Mouse (Mus musculus): Measurements from ENCODE around the gene Rpl7l1. TPM values are rescaled to one million over a fixed set of nuclear protein-coding genes. Genes with fewer than 3 reads are reported as not detected.

Rpl7l1 gene
- total RNA-seq (2014; rRNA removed; ENCODE audit: low replicate concordance) (34.6 and 44.3 TPM in 2 replicates), polyA plus RNA-seq (2015; fragmentation: Nextera tagmentation; extraction: Ambion mirVana) (72.9 and 77.7 TPM in 2 replicates)

DNA sequence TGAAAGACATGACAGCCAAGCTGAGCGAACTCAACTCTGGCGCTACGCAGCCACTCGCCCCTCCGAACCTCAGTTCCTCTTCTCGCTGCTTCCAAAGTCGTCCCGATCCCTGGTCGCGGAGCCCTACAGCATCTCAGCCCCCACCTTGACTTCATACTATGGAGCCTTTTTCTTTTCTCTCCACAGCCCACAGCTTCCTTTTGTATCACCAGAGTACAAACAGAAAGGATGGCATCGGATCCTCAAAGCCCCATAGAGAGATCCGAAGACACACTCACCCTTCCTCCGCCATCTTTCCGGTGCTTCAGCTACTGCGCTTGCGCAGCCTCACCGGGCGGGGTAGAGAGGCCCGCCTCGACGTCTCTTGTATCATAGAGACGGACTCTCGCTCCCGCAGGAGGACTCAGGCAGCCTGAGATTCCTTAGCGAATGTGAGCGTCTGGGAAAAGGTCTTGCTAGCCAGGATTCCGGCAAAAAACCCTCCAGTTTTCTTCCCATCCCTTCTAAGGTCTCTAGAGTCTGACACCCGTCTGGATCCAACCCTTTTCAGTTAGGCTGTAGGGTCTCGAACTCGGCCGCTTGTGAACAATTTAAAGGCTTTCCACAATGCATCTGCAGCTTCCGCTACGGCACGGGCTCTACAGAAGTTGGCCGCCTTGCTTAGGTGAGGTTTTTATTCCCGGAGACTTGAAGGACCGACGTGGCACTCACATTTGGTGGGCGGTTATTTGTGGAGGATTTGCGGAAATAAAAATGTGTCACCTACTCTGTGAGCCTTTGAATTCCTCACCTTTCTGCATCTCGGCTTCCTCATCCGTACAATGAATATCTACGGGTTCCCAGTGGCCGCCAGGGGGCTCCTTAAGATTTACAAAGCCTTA is at the start of gene Rpl7l1:
Rpl7l1 (minus strand) TSS at position 332 of the 881 bp plus-strand sequence.
- 0 out of 2 replicates have a peak, but pooled peaks cover 9% of the 10 kb centered on the region for H3K4me1 ChIP-seq (ENCODE audit: control insufficient read depth, insufficient read depth)
- H3K4me3 ChIP-seq (ENCODE audit: low read depth, low read length), result peak within 1 kb of the TSS; percentile 70
- peak within 1 kb of the TSS; percentile 78 for H3K27ac ChIP-seq (ENCODE audit: low read depth)
- ATAC-seq (ENCODE audit: insufficient read depth, low read depth), result peak; percentile 97
- DNase-seq (ENCODE audit: low spot score), result peak; percentile 93
- H3K4me2 ChIP-seq (ENCODE audit: low read depth, low read length), result peak within 1 kb of the TSS; percentile 81
- no peak for TF ChIP-seq EP300 (IDR thresholded peaks at IDR 0.05; ENCODE audit: low read depth)
- TF ChIP-seq CTCF (IDR thresholded peaks at IDR 0.05; ENCODE audit: low read depth), result peak; percentile 53
- peaks cover 33% of the 10 kb centered on the region for H3K36me3 ChIP-seq (replicated peaks; ENCODE audit: control insufficient read depth, insufficient read depth, low read length)
- no peaks in the 10 kb centered on the region for H3K27me3 ChIP-seq (ENCODE audit: control insufficient read depth, insufficient read depth, low read length)
- H3K9me3 ChIP-seq (replicated peaks; ENCODE audit: control insufficient read depth, low read length), result no peaks in the 10 kb centered on the region
- peak within 1 kb of the TSS; percentile 79 for H3K9ac ChIP-seq (replicated peaks; ENCODE audit: low read depth, low read length)
- under 1% methylated on average over 44 of the region's 44 CpGs for WGBS

DNA sequence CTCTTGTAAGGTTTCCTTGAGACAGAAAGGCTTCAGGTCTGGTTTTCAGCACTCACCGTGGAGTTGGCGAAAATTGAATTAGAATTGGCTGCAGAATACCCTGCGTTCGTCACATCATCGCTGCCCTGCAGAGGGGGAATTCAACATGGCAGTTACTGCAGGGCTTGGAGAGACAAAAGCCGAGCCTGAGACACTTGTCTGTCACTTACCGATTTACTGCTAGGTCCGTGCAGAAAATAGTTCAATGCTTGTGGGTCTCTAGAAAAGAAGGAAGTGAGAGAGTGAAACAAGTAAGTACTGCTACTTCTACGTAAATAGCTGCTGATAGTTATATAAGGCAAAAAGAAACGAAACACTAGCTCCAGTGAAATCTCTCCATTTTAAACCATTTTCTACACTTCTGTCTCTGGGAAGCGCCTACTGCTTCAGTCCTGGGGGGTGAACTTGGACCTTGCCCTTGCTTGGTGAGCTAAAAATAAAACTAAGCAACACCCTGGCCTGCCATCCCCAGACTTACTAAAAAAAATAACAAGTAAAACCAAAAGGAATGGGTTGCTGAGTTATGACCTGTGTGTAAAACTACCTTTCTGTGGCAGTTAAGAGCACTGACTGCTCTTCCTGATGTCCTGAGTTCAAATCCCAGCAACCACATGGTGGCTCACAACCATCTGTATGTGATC is 47.5 kb upstream of the Rpl7l1 start:
- TF ChIP-seq EP300 (IDR thresholded peaks at IDR 0.05; ENCODE audit: low read depth) (no peak), CTCF (IDR thresholded peaks at IDR 0.05; ENCODE audit: low read depth) (no peak)
- H3K27ac ChIP-seq (ENCODE audit: low read depth), result peak overlapping the region; percentile 46; the same call in 1 of the 2 replicates
- ATAC-seq (ENCODE audit: insufficient read depth, low read depth), result no peak
- no peak for DNase-seq (ENCODE audit: low spot score)
- no peak overlapping the region for H3K4me2 ChIP-seq (ENCODE audit: low read depth, low read length)
- no peak overlapping the region for H3K9ac ChIP-seq (replicated peaks; ENCODE audit: low read depth, low read length)
- H3K36me3 ChIP-seq (replicated peaks; ENCODE audit: control insufficient read depth, insufficient read depth, low read length), result peaks cover 29% of the 10 kb centered on the region
- no peaks in the 10 kb centered on the region for H3K9me3 ChIP-seq (replicated peaks; ENCODE audit: control insufficient read depth, low read length)
- H3K4me3 ChIP-seq (ENCODE audit: low read depth, low read length), result no peak overlapping the region
- WGBS, result 77% methylated on average over 11 of the region's 11 CpGs
- H3K27me3 ChIP-seq (ENCODE audit: control insufficient read depth, insufficient read depth, low read length), result no peaks in the 10 kb centered on the region
- H3K4me1 ChIP-seq (ENCODE audit: control insufficient read depth, insufficient read depth), result 0 out of 2 replicates have a peak, but pooled peaks cover 14% of the 10 kb centered on the region

DNA sequence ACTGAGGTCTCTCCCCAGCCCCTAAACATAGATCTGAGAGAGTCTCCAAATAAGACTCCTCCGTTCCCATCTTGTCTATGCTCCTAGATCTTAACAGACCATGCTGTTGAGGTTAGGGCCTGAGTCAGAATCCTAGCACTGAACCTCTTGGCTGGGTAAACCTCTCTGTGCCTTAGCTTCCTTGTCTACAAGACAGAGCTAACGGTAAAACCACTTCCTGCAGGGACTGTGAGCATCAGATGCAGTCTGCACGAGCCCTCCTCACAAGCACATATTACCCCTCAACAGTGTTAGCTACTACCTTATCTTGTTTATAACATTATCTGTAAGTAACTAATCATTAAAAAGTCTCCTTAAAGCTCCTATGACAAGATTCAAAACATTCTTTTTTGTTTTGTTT is 46.5 kb upstream of the Rpl7l1 start:
- H3K4me3 ChIP-seq (ENCODE audit: low read depth, low read length), result no peak overlapping the region
- no peak overlapping the region for H3K4me2 ChIP-seq (ENCODE audit: low read depth, low read length)
- no peak for TF ChIP-seq EP300 (IDR thresholded peaks at IDR 0.05; ENCODE audit: low read depth)
- no peak for TF ChIP-seq CTCF (IDR thresholded peaks at IDR 0.05; ENCODE audit: low read depth)
- 0 out of 2 replicates have a peak, but pooled peaks cover 14% of the 10 kb centered on the region for H3K4me1 ChIP-seq (ENCODE audit: control insufficient read depth, insufficient read depth)
- no peaks in the 10 kb centered on the region for H3K27me3 ChIP-seq (ENCODE audit: control insufficient read depth, insufficient read depth, low read length)
- H3K36me3 ChIP-seq (replicated peaks; ENCODE audit: control insufficient read depth, insufficient read depth, low read length), result peaks cover 40% of the 10 kb centered on the region
- no peak for ATAC-seq (ENCODE audit: insufficient read depth, low read depth)
- H3K9me3 ChIP-seq (replicated peaks; ENCODE audit: control insufficient read depth, low read length), result no peaks in the 10 kb centered on the region
- H3K9ac ChIP-seq (replicated peaks; ENCODE audit: low read depth, low read length), result no peak overlapping the region
- no peak overlapping the region for H3K27ac ChIP-seq (ENCODE audit: low read depth)
- no peak for DNase-seq (ENCODE audit: low spot score)
- WGBS, result 73% methylated on average over 3 of the region's 3 CpGs

DNA sequence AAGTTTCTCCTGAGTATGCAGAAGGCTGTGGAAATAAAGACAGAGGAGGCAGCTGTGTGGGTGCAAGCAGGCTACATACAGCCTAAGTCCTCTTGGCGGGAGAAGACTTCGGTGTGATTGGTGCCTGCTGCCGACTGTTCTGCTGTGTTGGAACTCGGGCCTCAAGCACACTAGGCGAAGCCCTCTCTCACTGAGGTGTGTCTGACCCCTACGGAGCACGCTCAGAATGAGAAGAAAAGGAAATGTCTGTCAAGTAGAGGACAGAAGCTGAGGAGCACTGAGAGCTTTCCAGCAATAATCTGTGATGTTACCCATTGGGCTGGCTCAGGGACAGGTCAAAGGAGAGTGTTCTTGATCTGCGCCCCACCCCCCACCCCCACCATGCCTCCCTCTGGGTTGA is 40.6 kb upstream of the Rpl7l1 start:
- H3K4me2 ChIP-seq (ENCODE audit: low read depth, low read length), result no peak overlapping the region
- no peak for ATAC-seq (ENCODE audit: insufficient read depth, low read depth)
- peaks cover 57% of the 10 kb centered on the region for H3K36me3 ChIP-seq (replicated peaks; ENCODE audit: control insufficient read depth, insufficient read depth, low read length)
- no peak overlapping the region for H3K9ac ChIP-seq (replicated peaks; ENCODE audit: low read depth, low read length)
- no peak for DNase-seq (ENCODE audit: low spot score)
- no peak overlapping the region for H3K27ac ChIP-seq (ENCODE audit: low read depth)
- no peaks in the 10 kb centered on the region for H3K9me3 ChIP-seq (replicated peaks; ENCODE audit: control insufficient read depth, low read length)
- no peaks in the 10 kb centered on the region for H3K4me1 ChIP-seq (ENCODE audit: control insufficient read depth, insufficient read depth)
- TF ChIP-seq CTCF (IDR thresholded peaks at IDR 0.05; ENCODE audit: low read depth), result no peak
- no peak for TF ChIP-seq EP300 (IDR thresholded peaks at IDR 0.05; ENCODE audit: low read depth)
- H3K27me3 ChIP-seq (ENCODE audit: control insufficient read depth, insufficient read depth, low read length), result no peaks in the 10 kb centered on the region
- no peak overlapping the region for H3K4me3 ChIP-seq (ENCODE audit: low read depth, low read length)
- WGBS, result 96% methylated on average over 8 of the region's 8 CpGs

DNA sequence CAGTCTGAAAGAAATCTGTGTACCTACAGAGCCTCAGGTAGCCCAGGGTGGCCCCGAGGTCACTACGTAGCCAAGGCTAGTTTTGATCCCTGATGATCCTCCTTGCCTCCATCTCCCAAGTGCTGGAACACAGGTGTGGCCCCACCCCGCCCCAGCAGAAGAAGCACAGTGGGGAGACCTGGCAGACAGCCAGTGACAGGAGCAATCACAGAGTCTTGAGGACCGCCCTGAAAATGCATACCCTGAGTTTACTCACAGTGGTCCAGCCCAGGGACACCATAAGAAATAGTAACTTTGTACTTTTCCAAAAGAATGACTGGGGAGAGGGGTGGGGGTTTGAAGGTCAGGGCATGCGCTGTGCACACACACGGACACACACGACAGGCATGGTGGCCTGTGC is 38.2 kb upstream of the Rpl7l1 start:
- Histone ChIP-seq H3K4me2 (ENCODE audit: low read depth, low read length) (no peak overlapping the region), H3K27ac (ENCODE audit: low read depth) (no peak overlapping the region), H3K27me3 (ENCODE audit: control insufficient read depth, insufficient read depth, low read length) (no peaks in the 10 kb centered on the region), H3K36me3 (replicated peaks; ENCODE audit: control insufficient read depth, insufficient read depth, low read length) (peaks cover 61% of the 10 kb centered on the region), H3K9me3 (replicated peaks; ENCODE audit: control insufficient read depth, low read length) (no peaks in the 10 kb centered on the region), H3K4me3 (ENCODE audit: low read depth, low read length) (no peak overlapping the region), H3K9ac (replicated peaks; ENCODE audit: low read depth, low read length) (no peak overlapping the region), H3K4me1 (ENCODE audit: control insufficient read depth, insufficient read depth) (no peaks in the 10 kb centered on the region)
- 90% methylated on average over 7 of the region's 7 CpGs for WGBS
- no peak for TF ChIP-seq CTCF (IDR thresholded peaks at IDR 0.05; ENCODE audit: low read depth)
- TF ChIP-seq EP300 (IDR thresholded peaks at IDR 0.05; ENCODE audit: low read depth), result no peak
- DNase-seq (ENCODE audit: low spot score) (no peak), ATAC-seq (ENCODE audit: insufficient read depth, low read depth) (no peak)
